Mouse (Mus musculus): ENCODE measurements around the gene Gm28053. TPM values are rescaled to one million over a fixed set of nuclear protein-coding genes. Genes with fewer than 3 reads are reported as not detected.

The Gm28053 gene
- polyA plus RNA-seq, 1 experiment = 0.43 TPM

- peaks cover 25% of the 10 kb centered on the region for H3K4me1 ChIP-seq (ENCODE audit: control insufficient read depth, insufficient read depth, insufficient read length)
- WGBS = 28% methylated on average over 5 of the region's 5 CpGs
- H3K27me3 ChIP-seq (ENCODE audit: control insufficient read depth, insufficient read depth, low read length) = no peaks in the 10 kb centered on the region
- no peak for TF ChIP-seq CTCF (IDR thresholded peaks at IDR 0.05; ENCODE audit: extremely low read depth, insufficient read depth, insufficient read length, insufficient replicate concordance)
- peak; percentile 28; the same call in 1 of the 2 replicates for TF ChIP-seq POLR2A (IDR thresholded peaks at IDR 0.05; ENCODE audit: low read depth, low read length)
- H3K4me3 ChIP-seq (ENCODE audit: extremely low read depth, insufficient read depth, insufficient read length) = peak within 1 kb of the TSS; percentile 73
- no peak for DNase-seq (ENCODE audit: low read depth in 1 of 2, low spot score in 2 of 2)
- H3K27ac ChIP-seq (ENCODE audit: insufficient read depth, low read length) = peak within 1 kb of the TSS; percentile 94
- H3K36me3 ChIP-seq (ENCODE audit: control insufficient read depth, insufficient read depth, low read length) = peaks cover 6% of the 10 kb centered on the region
Measured at GRCm38 (mm10) chr6:48684319-48684718, 34.1 kb upstream of the Gm28053 start, which contains the start of gene Gimap4. TSS of gene Gimap4 (plus strand) at chr6:48684549.

- peaks cover 6% of the 10 kb centered on the region for H3K36me3 ChIP-seq (ENCODE audit: control insufficient read depth, insufficient read depth, low read length)
- 44% methylated on average over 4 of the region's 4 CpGs for WGBS
Measured at GRCm38 (mm10) chr6:48684806-48685205, 33.6 kb upstream of the Gm28053 start.

GRCm38 (mm10) chr6:48685251-48685650 lies 33.2 kb upstream of the Gm28053 start:
- 41% methylated on average over 2 of the region's 2 CpGs for WGBS
- no peak for TF ChIP-seq POLR2A (IDR thresholded peaks at IDR 0.05; ENCODE audit: low read depth, low read length)
- TF ChIP-seq CTCF (IDR thresholded peaks at IDR 0.05; ENCODE audit: extremely low read depth, insufficient read depth, insufficient read length, insufficient replicate concordance) = no peak
- DNase-seq (ENCODE audit: low read depth in 1 of 2, low spot score in 2 of 2) = no peak
- H3K4me3 ChIP-seq (ENCODE audit: extremely low read depth, insufficient read depth, insufficient read length) = peak overlapping the region; percentile 73
- peaks cover 21% of the 10 kb centered on the region for H3K4me1 ChIP-seq (ENCODE audit: control insufficient read depth, insufficient read depth, insufficient read length)
- H3K27me3 ChIP-seq (ENCODE audit: control insufficient read depth, insufficient read depth, low read length) = no peaks in the 10 kb centered on the region
- peak overlapping the region; percentile 94 for H3K27ac ChIP-seq (ENCODE audit: insufficient read depth, low read length)
- H3K36me3 ChIP-seq (ENCODE audit: control insufficient read depth, insufficient read depth, low read length) = peaks cover 6% of the 10 kb centered on the region

More at GRCm38 (mm10) chr6:48684806-48685205, 33.6 kb upstream of the Gm28053 start:
- 0 out of 2 replicates have a peak, but pooled peaks have one; percentile 0 for TF ChIP-seq POLR2A (IDR thresholded peaks at IDR 0.05; ENCODE audit: low read depth, low read length)
- TF ChIP-seq CTCF (IDR thresholded peaks at IDR 0.05; ENCODE audit: extremely low read depth, insufficient read depth, insufficient read length, insufficient replicate concordance) = no peak
- H3K27me3 ChIP-seq (ENCODE audit: control insufficient read depth, insufficient read depth, low read length) = no peaks in the 10 kb centered on the region
- DNase-seq (ENCODE audit: low read depth in 1 of 2, low spot score in 2 of 2) = no peak
- H3K4me1 ChIP-seq (ENCODE audit: control insufficient read depth, insufficient read depth, insufficient read length) = peaks cover 21% of the 10 kb centered on the region
- H3K4me3 ChIP-seq (ENCODE audit: extremely low read depth, insufficient read depth, insufficient read length) = peak overlapping the region; percentile 73
- H3K27ac ChIP-seq (ENCODE audit: insufficient read depth, low read length) = peak overlapping the region; percentile 94

- no peak for TF ChIP-seq CTCF (IDR thresholded peaks at IDR 0.05; ENCODE audit: extremely low read depth, insufficient read depth, insufficient read length, insufficient replicate concordance)
- no peak for TF ChIP-seq POLR2A (IDR thresholded peaks at IDR 0.05; ENCODE audit: low read depth, low read length)
- Histone ChIP-seq H3K27me3 (ENCODE audit: control insufficient read depth, insufficient read depth, low read length) (no peaks in the 10 kb centered on the region), H3K27ac (ENCODE audit: insufficient read depth, low read length) (peak overlapping the region; percentile 94), H3K36me3 (ENCODE audit: control insufficient read depth, insufficient read depth, low read length) (peaks cover 12% of the 10 kb centered on the region), H3K4me3 (ENCODE audit: extremely low read depth, insufficient read depth, insufficient read length) (peak overlapping the region; percentile 73), H3K4me1 (ENCODE audit: control insufficient read depth, insufficient read depth, insufficient read length) (peaks cover 21% of the 10 kb centered on the region)
- DNase-seq (ENCODE audit: low read depth in 1 of 2, low spot score in 2 of 2) = no peak
- WGBS = 35% methylated on average over 7 of the region's 7 CpGs
Measured at GRCm38 (mm10) chr6:48685694-48686665, 32.4 kb upstream of the Gm28053 start.

- 37% methylated on average over 2 of the region's 2 CpGs for WGBS
Measured at GRCm38 (mm10) chr6:48687077-48687476, 31.3 kb upstream of the Gm28053 start.

GRCm38 (mm10) chr6:48689320-48689719 lies 29.1 kb upstream of the Gm28053 start:
- DNase-seq (ENCODE audit: low read depth in 1 of 2, low spot score in 2 of 2) = peak in 1 of 2 experiments; percentile 55
- Histone ChIP-seq H3K4me1 (ENCODE audit: control insufficient read depth, insufficient read depth, insufficient read length) (peaks cover 27% of the 10 kb centered on the region), H3K27me3 (ENCODE audit: control insufficient read depth, insufficient read depth, low read length) (no peaks in the 10 kb centered on the region), H3K27ac (ENCODE audit: insufficient read depth, low read length) (peak overlapping the region; percentile 73), H3K36me3 (ENCODE audit: control insufficient read depth, insufficient read depth, low read length) (peaks cover 22% of the 10 kb centered on the region), H3K4me3 (ENCODE audit: extremely low read depth, insufficient read depth, insufficient read length) (peak overlapping the region; percentile 6; the same call in 1 of the 2 replicates)
- no peak for TF ChIP-seq POLR2A (IDR thresholded peaks at IDR 0.05; ENCODE audit: low read depth, low read length)
- WGBS = 19% methylated on average over 2 of the region's 2 CpGs

More at GRCm38 (mm10) chr6:48687077-48687476, 31.3 kb upstream of the Gm28053 start:
- Histone ChIP-seq H3K4me1 (ENCODE audit: control insufficient read depth, insufficient read depth, insufficient read length) (peaks cover 19% of the 10 kb centered on the region), H3K4me3 (ENCODE audit: extremely low read depth, insufficient read depth, insufficient read length) (peak overlapping the region; percentile 61), H3K27me3 (ENCODE audit: control insufficient read depth, insufficient read depth, low read length) (no peaks in the 10 kb centered on the region), H3K27ac (ENCODE audit: insufficient read depth, low read length) (peak overlapping the region; percentile 94), H3K36me3 (ENCODE audit: control insufficient read depth, insufficient read depth, low read length) (peaks cover 21% of the 10 kb centered on the region)
- DNase-seq (ENCODE audit: low read depth in 1 of 2, low spot score in 2 of 2) = no peak
- TF ChIP-seq CTCF (IDR thresholded peaks at IDR 0.05; ENCODE audit: extremely low read depth, insufficient read depth, insufficient read length, insufficient replicate concordance) = no peak
- peak; percentile 10; the same call in 1 of the 2 replicates for TF ChIP-seq POLR2A (IDR thresholded peaks at IDR 0.05; ENCODE audit: low read depth, low read length)
